Mouse (Mus musculus): ENCODE measurements around the gene Entpd3. TPM values are rescaled to one million over a fixed set of nuclear protein-coding genes. Genes with fewer than 3 reads are reported as not detected.

Gene Entpd3
- polyA plus RNA-seq (2014; fragmentation: Nextera tagmentation; extraction: Ambion mirVana): 0.47 and 0.51 TPM in 2 replicates

GRCm38 (mm10) chr9:120539662-120540251 lies at the start of gene Entpd3:
TSS of gene Entpd3 (plus strand) at chr9:120539818.
- peak; percentile 25 for DNase-seq (ENCODE audit: low spot score)
- 0 out of 2 replicates have a peak, but pooled peaks have one; percentile 38 for ATAC-seq (ENCODE audit: low FRiP score)
- H3K9me3 ChIP-seq (ENCODE audit: control insufficient read depth, low read length): no peaks in the 10 kb centered on the region
- peak within 1 kb of the TSS; percentile 32 for H3K4me3 ChIP-seq (ENCODE audit: low read depth, low read length)
- under 1% methylated on average over 30 of the region's 31 CpGs for WGBS
- H3K27ac ChIP-seq (ENCODE audit: low read depth, low read length): no peak within 1 kb of the TSS
- H3K27me3 ChIP-seq (ENCODE audit: control insufficient read depth, insufficient read depth, low read length): peaks cover 13% of the 10 kb centered on the region
- H3K4me1 ChIP-seq (replicated peaks; ENCODE audit: control insufficient read depth, insufficient read depth, low read length): peaks cover 6% of the 10 kb centered on the region
- no peaks in the 10 kb centered on the region for H3K36me3 ChIP-seq (ENCODE audit: control insufficient read depth, insufficient read depth, low read length)
- peak within 1 kb of the TSS; percentile 57 for H3K9ac ChIP-seq (ENCODE audit: low read depth, low read length)
- H3K4me2 ChIP-seq (replicated peaks; ENCODE audit: low read depth, low read length): peak within 1 kb of the TSS; percentile 59

- no peak for ATAC-seq (ENCODE audit: low FRiP score)
- no peaks in the 10 kb centered on the region for H3K9me3 ChIP-seq (ENCODE audit: control insufficient read depth, low read length)
- no peak overlapping the region for H3K9ac ChIP-seq (ENCODE audit: low read depth, low read length)
- 85% methylated on average over 3 of the region's 3 CpGs for WGBS
- peaks cover 8% of the 10 kb centered on the region; the same call in 1 of the 2 replicates for H3K4me1 ChIP-seq (replicated peaks; ENCODE audit: control insufficient read depth, insufficient read depth, low read length)
- no peaks in the 10 kb centered on the region for H3K27me3 ChIP-seq (ENCODE audit: control insufficient read depth, insufficient read depth, low read length)
- no peak for DNase-seq (ENCODE audit: low spot score)
- H3K36me3 ChIP-seq (ENCODE audit: control insufficient read depth, insufficient read depth, low read length): 0 out of 2 replicates have a peak, but pooled peaks cover 7% of the 10 kb centered on the region
- H3K27ac ChIP-seq (ENCODE audit: low read depth, low read length): no peak overlapping the region
- H3K4me2 ChIP-seq (replicated peaks; ENCODE audit: low read depth, low read length): no peak overlapping the region
- no peak overlapping the region for H3K4me3 ChIP-seq (ENCODE audit: low read depth, low read length)
Measured at GRCm38 (mm10) chr9:120491509-120491908, 48.1 kb upstream of the Entpd3 start.

GRCm38 (mm10) chr9:120492010-120492399 lies 47.6 kb upstream of the Entpd3 start, which contains the start of gene Eif1b:
TSS of gene Eif1b (plus strand) at chr9:120492232.
- ATAC-seq (ENCODE audit: low FRiP score): peak; percentile 52
- Histone ChIP-seq H3K4me3 (ENCODE audit: low read depth, low read length) (peak within 1 kb of the TSS; percentile 78), H3K9ac (ENCODE audit: low read depth, low read length) (peak within 1 kb of the TSS; percentile 97), H3K27me3 (ENCODE audit: control insufficient read depth, insufficient read depth, low read length) (no peaks in the 10 kb centered on the region), H3K9me3 (ENCODE audit: control insufficient read depth, low read length) (no peaks in the 10 kb centered on the region), H3K27ac (ENCODE audit: low read depth, low read length) (peak within 1 kb of the TSS; percentile 63), H3K4me1 (replicated peaks; ENCODE audit: control insufficient read depth, insufficient read depth, low read length) (peaks cover 8% of the 10 kb centered on the region; the same call in 1 of the 2 replicates), H3K4me2 (replicated peaks; ENCODE audit: low read depth, low read length) (peak within 1 kb of the TSS; percentile 85), H3K36me3 (ENCODE audit: control insufficient read depth, insufficient read depth, low read length) (0 out of 2 replicates have a peak, but pooled peaks cover 7% of the 10 kb centered on the region)
- whole genome bisulfite sequencing: 6% methylated on average over 15 of the region's 19 CpGs
- DNase-seq (ENCODE audit: low spot score): no peak

GRCm38 (mm10) chr9:120492400-120493351 lies 46.9 kb upstream of the Entpd3 start:
- WGBS: under 1% methylated on average over 81 of the region's 97 CpGs
- Histone ChIP-seq H3K9me3 (ENCODE audit: control insufficient read depth, low read length) (no peaks in the 10 kb centered on the region), H3K9ac (ENCODE audit: low read depth, low read length) (peak overlapping the region; percentile 97), H3K4me2 (replicated peaks; ENCODE audit: low read depth, low read length) (peak overlapping the region; percentile 85), H3K27ac (ENCODE audit: low read depth, low read length) (peak overlapping the region; percentile 63), H3K36me3 (ENCODE audit: control insufficient read depth, insufficient read depth, low read length) (0 out of 2 replicates have a peak, but pooled peaks cover 7% of the 10 kb centered on the region), H3K4me3 (ENCODE audit: low read depth, low read length) (peak overlapping the region; percentile 78), H3K4me1 (replicated peaks; ENCODE audit: control insufficient read depth, insufficient read depth, low read length) (peaks cover 8% of the 10 kb centered on the region; the same call in 1 of the 2 replicates), H3K27me3 (ENCODE audit: control insufficient read depth, insufficient read depth, low read length) (no peaks in the 10 kb centered on the region)
- ATAC-seq (ENCODE audit: low FRiP score) (peak; percentile 89), DNase-seq (ENCODE audit: low spot score) (peak; percentile 89)

- no peaks in the 10 kb centered on the region for H3K27me3 ChIP-seq (ENCODE audit: control insufficient read depth, insufficient read depth, low read length)
- peak overlapping the region; percentile 85 for H3K4me2 ChIP-seq (replicated peaks; ENCODE audit: low read depth, low read length)
- H3K4me1 ChIP-seq (replicated peaks; ENCODE audit: control insufficient read depth, insufficient read depth, low read length): peaks cover 8% of the 10 kb centered on the region; the same call in 1 of the 2 replicates
- H3K9me3 ChIP-seq (ENCODE audit: control insufficient read depth, low read length): no peaks in the 10 kb centered on the region
- H3K9ac ChIP-seq (ENCODE audit: low read depth, low read length): peak overlapping the region; percentile 97
- WGBS: 82% methylated on average over 12 of the region's 12 CpGs
- H3K36me3 ChIP-seq (ENCODE audit: control insufficient read depth, insufficient read depth, low read length): 0 out of 2 replicates have a peak, but pooled peaks cover 7% of the 10 kb centered on the region
- H3K27ac ChIP-seq (ENCODE audit: low read depth, low read length): no peak overlapping the region; the same call in 1 of the 2 replicates
- ATAC-seq (ENCODE audit: low FRiP score) (no peak), DNase-seq (ENCODE audit: low spot score) (no peak)
- H3K4me3 ChIP-seq (ENCODE audit: low read depth, low read length): peak overlapping the region; percentile 78
Measured at GRCm38 (mm10) chr9:120493781-120494180, 45.8 kb upstream of the Entpd3 start.

GRCm38 (mm10) chr9:120496691-120497090 lies 42.9 kb upstream of the Entpd3 start:
- DNase-seq (ENCODE audit: low spot score) (peak; percentile 87), ATAC-seq (ENCODE audit: low FRiP score) (no peak)
- Histone ChIP-seq H3K36me3 (ENCODE audit: control insufficient read depth, insufficient read depth, low read length) (0 out of 2 replicates have a peak, but pooled peaks cover 7% of the 10 kb centered on the region), H3K27me3 (ENCODE audit: control insufficient read depth, insufficient read depth, low read length) (no peaks in the 10 kb centered on the region), H3K4me2 (replicated peaks; ENCODE audit: low read depth, low read length) (no peak overlapping the region), H3K27ac (ENCODE audit: low read depth, low read length) (no peak overlapping the region), H3K9ac (ENCODE audit: low read depth, low read length) (no peak overlapping the region), H3K4me3 (ENCODE audit: low read depth, low read length) (no peak overlapping the region), H3K9me3 (ENCODE audit: control insufficient read depth, low read length) (no peaks in the 10 kb centered on the region), H3K4me1 (replicated peaks; ENCODE audit: control insufficient read depth, insufficient read depth, low read length) (peaks cover 8% of the 10 kb centered on the region; the same call in 1 of the 2 replicates)
- 16% methylated on average over 3 of the region's 3 CpGs for WGBS

GRCm38 (mm10) chr9:120497983-120498382 lies 41.6 kb upstream of the Entpd3 start:
- Histone ChIP-seq H3K27ac (ENCODE audit: low read depth, low read length) (no peak overlapping the region), H3K4me1 (replicated peaks; ENCODE audit: control insufficient read depth, insufficient read depth, low read length) (peaks cover 8% of the 10 kb centered on the region; the same call in 1 of the 2 replicates), H3K27me3 (ENCODE audit: control insufficient read depth, insufficient read depth, low read length) (no peaks in the 10 kb centered on the region), H3K9me3 (ENCODE audit: control insufficient read depth, low read length) (no peaks in the 10 kb centered on the region), H3K36me3 (ENCODE audit: control insufficient read depth, insufficient read depth, low read length) (0 out of 2 replicates have a peak, but pooled peaks cover 7% of the 10 kb centered on the region), H3K9ac (ENCODE audit: low read depth, low read length) (no peak overlapping the region), H3K4me3 (ENCODE audit: low read depth, low read length) (no peak overlapping the region), H3K4me2 (replicated peaks; ENCODE audit: low read depth, low read length) (no peak overlapping the region)
- DNase-seq (ENCODE audit: low spot score) (no peak), ATAC-seq (ENCODE audit: low FRiP score) (no peak)
- WGBS: 79% methylated on average over 5 of the region's 5 CpGs

GRCm38 (mm10) chr9:120501191-120501902 lies 38.3 kb upstream of the Entpd3 start:
- no peak for ATAC-seq (ENCODE audit: low FRiP score)

More at GRCm38 (mm10) chr9:120501191-120501902, 38.3 kb upstream of the Entpd3 start:
- Histone ChIP-seq H3K27me3 (ENCODE audit: control insufficient read depth, insufficient read depth, low read length) (no peaks in the 10 kb centered on the region), H3K9me3 (ENCODE audit: control insufficient read depth, low read length) (no peaks in the 10 kb centered on the region), H3K9ac (ENCODE audit: low read depth, low read length) (no peak overlapping the region), H3K4me1 (replicated peaks; ENCODE audit: control insufficient read depth, insufficient read depth, low read length) (no peaks in the 10 kb centered on the region), H3K36me3 (ENCODE audit: control insufficient read depth, insufficient read depth, low read length) (no peaks in the 10 kb centered on the region), H3K4me3 (ENCODE audit: low read depth, low read length) (no peak overlapping the region), H3K4me2 (replicated peaks; ENCODE audit: low read depth, low read length) (no peak overlapping the region), H3K27ac (ENCODE audit: low read depth, low read length) (no peak overlapping the region)
- DNase-seq (ENCODE audit: low spot score): peak; percentile 46
- WGBS: 44% methylated on average over 10 of the region's 10 CpGs
